Mouse (Mus musculus) heart, postnatal 0 days (tissue): ENCODE measurements at regions not wholly inside any gene's neighbourhood (a gene's known extent, or its start where the extent isn't known, plus 50 kb on each side); places are given as distances from the start of the nearest gene placed in this dataset.

Experiments used
- ATAC-seq: fragments of 200-750 bp; cut with Nextera tagmentation; 2 replicates; pipeline ENCODE4 v1.8.0; 2017; ENCODE audit warnings: low read depth, moderate number of reproducible peaks, moderate library complexity; ENCODE audit not compliant: insufficient read depth
- DNase-seq: peaks from one replicate; pipeline ENCODE4 v3.0.0-alpha.2; 2016; ENCODE audit warnings: low spot score
- H3K27ac ChIP-seq: fragments of 300-500 bp; sonication (generic); 2 replicates; pipeline ENCODE4 v1.5.1; 2014; ENCODE audit warnings: low read depth, mild to moderate bottlenecking
- H3K27me3 ChIP-seq: fragments of 300-500 bp; sonication (generic); 2 replicates; pipeline ENCODE4 v1.6.1; 2014; ENCODE audit warnings: low read length, mixed read lengths; ENCODE audit not compliant: control insufficient read depth, insufficient read depth
- H3K36me3 ChIP-seq: fragments of 300-500 bp; sonication (generic); replicated peaks from 2 replicates; pipeline ENCODE4 v1.6.1; 2014; ENCODE audit warnings: low read length, mixed read lengths; ENCODE audit not compliant: control insufficient read depth, insufficient read depth
- H3K4me1 ChIP-seq: fragments of 300-500 bp; sonication (generic); 2 replicates; pipeline ENCODE4 v1.6.1; 2014; ENCODE audit warnings: antibody characterized with exemption; ENCODE audit not compliant: control insufficient read depth, insufficient read depth
- H3K4me2 ChIP-seq: fragments of 300-500 bp; sonication (generic); 2 replicates; pipeline ENCODE4 v1.6.1; 2014; ENCODE audit warnings: low read depth, mild to moderate bottlenecking, low read length, moderate library complexity
- H3K4me3 ChIP-seq: fragments of 300-500 bp; sonication (generic); 2 replicates; pipeline ENCODE4 v1.5.1; 2014; ENCODE audit warnings: low read depth, low read length
- H3K9ac ChIP-seq: fragments of 300-500 bp; sonication (generic); replicated peaks from 2 replicates; pipeline ENCODE4 v1.6.1; 2014; ENCODE audit warnings: low read depth, low read length, mixed read lengths
- H3K9me3 ChIP-seq: fragments of 300-500 bp; sonication (generic); replicated peaks from 2 replicates; pipeline ENCODE4 v1.6.1; 2016; ENCODE audit warnings: low read length; ENCODE audit not compliant: control insufficient read depth
- CTCF ChIP-seq: IDR thresholded peaks from 2 replicates; pipeline ENCODE4 v1.5.1; 2016; ENCODE audit warnings: antibody characterized with exemption, control low read depth, low read depth
- EP300 ChIP-seq: IDR thresholded peaks from 2 replicates; pipeline ENCODE4 v1.6.1; 2016; ENCODE audit warnings: antibody characterized with exemption, low read depth
- WGBS: fragments of 180-500 bp; shearing (Covaris S2); extraction: QIAGEN DNeasy Blood & Tissue Kit; methylation state at CpG from one replicate; pipeline ENCODE4 v1.1.7; 2014; 5-methylcytosine and 5-hydroxymethylcytosine counted together

GRCm38 (mm10) chr15:58731952-58732642, 157.0 kb upstream of the Gm49356 start:
- no peak overlapping the region for H3K9ac ChIP-seq
- no peaks in the 10 kb centered on the region for H3K9me3 ChIP-seq
- H3K36me3 ChIP-seq, result no peaks in the 10 kb centered on the region
- 43% methylated on average over 13 of the region's 13 CpGs for WGBS
- no peaks in the 10 kb centered on the region for H3K4me1 ChIP-seq
- ATAC-seq (peak; percentile 50; the same call in 1 of the 2 replicates), DNase-seq (no peak)
- no peak overlapping the region for H3K4me3 ChIP-seq
- TF ChIP-seq EP300 (no peak), CTCF (no peak)
- peak overlapping the region; percentile 14; the same call in 1 of the 2 replicates for H3K4me2 ChIP-seq
- no peaks in the 10 kb centered on the region for H3K27me3 ChIP-seq
- H3K27ac ChIP-seq, result no peak overlapping the region
